ENCODE assay signal across 14 mouse cellular contexts in the genomic region with DNA sequence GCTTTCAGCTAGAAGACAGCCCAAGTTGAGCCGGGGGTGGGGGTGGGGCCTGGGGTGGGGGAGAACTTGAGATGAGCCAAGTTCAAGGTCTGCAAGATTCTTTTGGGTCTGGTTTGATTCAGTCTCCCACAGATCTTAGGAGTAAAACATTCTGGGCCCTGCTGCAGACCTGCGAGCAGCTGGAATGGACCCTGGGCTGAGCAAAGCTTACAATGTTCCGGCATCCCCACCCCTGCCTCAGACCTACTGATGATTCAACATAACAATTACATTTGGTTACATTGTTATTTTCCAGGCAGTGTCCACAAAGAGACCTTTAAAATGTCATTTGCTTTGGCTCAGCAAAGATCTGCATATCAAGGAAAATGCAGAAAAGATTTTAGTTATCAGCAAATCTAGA.
"Had no signal": no experiment of that assay in that cellular context is flagged by ENCODE, and none has a peak within 500 bp of the region (broad histone marks: within the 10 kb centered on the region; RNA-seq: fewer than 3 reads in every experiment).

No protein-coding gene starts in this region.

- H3K4me3 ChIP-seq: lung, embryonic 15.5 days; megakaryocyte, embryonic 14.5 days; midbrain, embryonic 13.5 days; midbrain, embryonic 15.5 days; neural tube, embryonic 12.5 days had no signal

- H3K27me3 ChIP-seq: lung, embryonic 15.5 days; megakaryocyte, embryonic 14.5 days; midbrain, embryonic 13.5 days; midbrain, embryonic 15.5 days; neural tube, embryonic 12.5 days had no signal

- DNase-seq: liver, postnatal 0 days; lung, adult 2 months; lung, postnatal 14 days; lung, postnatal 36 days; right cerebral cortex, postnatal 14 days; thymus, adult 18-20 months; thymus, postnatal 14 days; thymus, postnatal 36 days had no signal

- H3K9ac ChIP-seq: liver, postnatal 0 days; lung, embryonic 15.5 days; midbrain, embryonic 13.5 days; midbrain, embryonic 15.5 days; neural tube, embryonic 12.5 days had no signal

- H3K36me3 ChIP-seq: lung, embryonic 15.5 days; midbrain, embryonic 13.5 days; midbrain, embryonic 15.5 days; neural tube, embryonic 12.5 days had no signal

- H3K9me3 ChIP-seq: lung, embryonic 15.5 days; megakaryocyte, embryonic 14.5 days; midbrain, embryonic 13.5 days; midbrain, embryonic 15.5 days; neural tube, embryonic 12.5 days had no signal

- H3K4me1 ChIP-seq: megakaryocyte, embryonic 14.5 days; midbrain, embryonic 13.5 days; midbrain, embryonic 15.5 days; neural tube, embryonic 12.5 days had no signal

- H3K27ac ChIP-seq: lung, embryonic 15.5 days; macrophage; midbrain, embryonic 13.5 days; midbrain, embryonic 15.5 days; neural tube, embryonic 12.5 days had no signal
